In genomic region chr1:191036554-191037334, GRCm38 (mm10) we compare ENCODE assay signal across 35 mouse cellular contexts. TPM values are rescaled to one million over a fixed set of nuclear protein-coding genes. Genes with fewer than 3 reads are reported as not detected.
DNase-seq lines count a peak whose midpoint lies in the region; ATAC-seq and TF ChIP-seq lines count a peak whose summit lies in the region.
"Had no signal": no experiment of that assay in that cellular context is flagged by ENCODE, and none has a peak within 500 bp of the region (broad histone marks: within the 10 kb centered on the region; RNA-seq: fewer than 3 reads in every experiment).

TSS of gene Spata45 (plus strand) at chr1:191036639.

- H3K9me3 ChIP-seq in heart, embryonic 10.5 days: no peaks in the 10 kb centered on the region
- H3K9me3 ChIP-seq in liver, embryonic 12.5 days (replicated peaks): no peaks in the 10 kb centered on the region
- H3K9me3 ChIP-seq in intestine, embryonic 16.5 days (ENCODE audit: control insufficient read depth, low read length): no peaks in the 10 kb centered on the region
- H3K9me3 ChIP-seq: embryonic facial prominence, embryonic 12.5 days; embryonic facial prominence, embryonic 15.5 days; G1E; heart, embryonic 12.5 days; heart, embryonic 15.5 days had no signal

- peak; percentile 71 for DNase-seq in heart, adult 11 months
- DNase-seq in heart, embryonic 10.5 days (ENCODE audit: low spot score): no peak
- peak; percentile 24 for DNase-seq in liver, adult 2 months (ENCODE audit: extremely low read depth, low read depth, low spot score)
- no peak for DNase-seq in left cerebral cortex, postnatal 10 days (ENCODE audit: extremely low spot score in 1 of 2, low spot score in 2 of 2)
- DNase-seq: adrenal gland, postnatal 10 days; adrenal gland, postnatal 36 days; B cell, adult 2 months; cerebellum, adult 2 months; cerebellum, adult 9-11 months; cerebellum, postnatal 25 days; forebrain, postnatal 0 days; gastrocnemius, postnatal 25 days; heart, postnatal 10 days; heart, postnatal 36 days had no signal

- H3K4me2 ChIP-seq in liver, embryonic 12.5 days: no peak within 1 kb of the TSS
- H3K4me2 ChIP-seq in intestine, embryonic 16.5 days (ENCODE audit: low read depth, low read length): no peak within 1 kb of the TSS
- H3K4me2 ChIP-seq: embryonic facial prominence, embryonic 12.5 days; embryonic facial prominence, embryonic 15.5 days; heart, embryonic 12.5 days; heart, embryonic 15.5 days; hindbrain, embryonic 14.5 days had no signal

- no peaks in the 10 kb centered on the region for H3K27me3 ChIP-seq in heart, embryonic 10.5 days (ENCODE audit: insufficient read depth, poor library complexity, severe bottlenecking)
- no peaks in the 10 kb centered on the region for H3K27me3 ChIP-seq in liver, adult 2 months (ENCODE audit: control insufficient read depth, insufficient read depth, low read length)
- H3K27me3 ChIP-seq in liver, embryonic 12.5 days (replicated peaks): peaks cover 5% of the 10 kb centered on the region; the same call in 1 of the 2 replicates
- H3K27me3 ChIP-seq in intestine, embryonic 16.5 days (replicated peaks; ENCODE audit: control insufficient read depth, insufficient read depth, low read length): no peaks in the 10 kb centered on the region
- H3K27me3 ChIP-seq in small intestine, adult 2 months (ENCODE audit: control insufficient read depth, insufficient read depth, low read length): no peaks in the 10 kb centered on the region
- H3K27me3 ChIP-seq: CH12.LX; embryonic facial prominence, embryonic 12.5 days; embryonic facial prominence, embryonic 15.5 days; heart, embryonic 12.5 days; heart, embryonic 15.5 days; Patski had no signal

- no peak within 1 kb of the TSS for H3K4me3 ChIP-seq in heart, embryonic 10.5 days
- H3K4me3 ChIP-seq in liver, adult 2 months (ENCODE audit: insufficient read depth, low read depth, low read length): no peak within 1 kb of the TSS
- H3K4me3 ChIP-seq in liver, embryonic 12.5 days: no peak within 1 kb of the TSS
- H3K4me3 ChIP-seq in intestine, embryonic 16.5 days (ENCODE audit: low read length): no peak within 1 kb of the TSS
- H3K4me3 ChIP-seq in small intestine, adult 2 months (ENCODE audit: low read depth, low read length): no peak within 1 kb of the TSS
- H3K4me3 ChIP-seq: embryonic facial prominence, embryonic 12.5 days; embryonic facial prominence, embryonic 15.5 days; heart, embryonic 12.5 days; heart, embryonic 15.5 days had no signal

- no peak for TF ChIP-seq CTCF in liver, adult 2 months (IDR thresholded peaks at IDR 0.05; ENCODE audit: low read depth, low read length)
- no peak for TF ChIP-seq CTCF in small intestine, adult 2 months (IDR thresholded peaks at IDR 0.05; ENCODE audit: extremely low read depth, insufficient read length, insufficient replicate concordance, low read depth, low read length)

- H3K27ac ChIP-seq in heart, embryonic 10.5 days: no peak within 1 kb of the TSS
- no peak within 1 kb of the TSS for H3K27ac ChIP-seq in liver, adult 2 months (replicated peaks; ENCODE audit: insufficient read depth, low read depth, low read length)
- no peak within 1 kb of the TSS for H3K27ac ChIP-seq in liver, embryonic 12.5 days
- H3K27ac ChIP-seq in intestine, embryonic 16.5 days (ENCODE audit: low read length): peak within 1 kb of the TSS; percentile 59; the same call in 1 of the 2 replicates
- peak within 1 kb of the TSS; percentile 55 for H3K27ac ChIP-seq in small intestine, adult 2 months (ENCODE audit: insufficient read depth, low read depth, low read length)
- H3K27ac ChIP-seq: embryonic facial prominence, embryonic 12.5 days; embryonic facial prominence, embryonic 15.5 days; heart, embryonic 15.5 days; hindbrain, embryonic 14.5 days; hindbrain, postnatal 0 days had no signal

- TF ChIP-seq POLR2A in liver, adult 2 months (IDR thresholded peaks at IDR 0.05; ENCODE audit: extremely low read depth, insufficient read depth, low read length): no peak
- no peak for TF ChIP-seq POLR2A in small intestine, adult 2 months (IDR thresholded peaks at IDR 0.05; ENCODE audit: low read depth, low read length)

- H3K9ac ChIP-seq in liver, adult 2 months (ENCODE audit: low read depth, low read length): no peak within 1 kb of the TSS
- no peak within 1 kb of the TSS for H3K9ac ChIP-seq in liver, embryonic 12.5 days
- no peak within 1 kb of the TSS for H3K9ac ChIP-seq in intestine, embryonic 16.5 days (ENCODE audit: low read depth, low read length)
- H3K9ac ChIP-seq: embryonic facial prominence, embryonic 12.5 days; embryonic facial prominence, embryonic 15.5 days; forebrain, postnatal 0 days; heart, embryonic 12.5 days; heart, embryonic 15.5 days; hindbrain, embryonic 14.5 days had no signal

- intact Hi-C loops in left cerebral cortex, postnatal 10 days (cut with DNase I): no loop called here

- WGBS in heart, embryonic 10.5 days: 72% methylated on average over 6 of the region's 6 CpGs
- WGBS in liver, adult 2 months: 64% methylated on average over 6 of the region's 6 CpGs
- WGBS in liver, embryonic 12.5 days (ENCODE audit: insufficient replicate concordance): 54% methylated on average over 6 of the region's 6 CpGs
- 66% methylated on average over 6 of the region's 6 CpGs for WGBS in intestine, embryonic 16.5 days
- 46% methylated on average over 6 of the region's 6 CpGs for WGBS in small intestine, adult 2 months

- no peaks in the 10 kb centered on the region for H3K79me2 ChIP-seq in liver, adult 2 months (ENCODE audit: control insufficient read depth, insufficient read depth, low read length)

- no peak for ATAC-seq in liver, embryonic 12.5 days
- ATAC-seq in intestine, embryonic 16.5 days: peak; percentile 97
- ATAC-seq: forebrain, embryonic 14.5 days; forebrain, postnatal 0 days; hindbrain, postnatal 0 days; Patski had no signal

- H3K4me1 ChIP-seq in heart, embryonic 10.5 days: peaks cover 3% of the 10 kb centered on the region; the same call in 1 of the 2 replicates
- no peaks in the 10 kb centered on the region for H3K4me1 ChIP-seq in liver, adult 2 months (ENCODE audit: control insufficient read depth, insufficient read depth, low read length)
- no peaks in the 10 kb centered on the region for H3K4me1 ChIP-seq in liver, embryonic 12.5 days
- no peaks in the 10 kb centered on the region for H3K4me1 ChIP-seq in intestine, embryonic 16.5 days (ENCODE audit: control insufficient read depth, insufficient read depth, low read length)
- H3K4me1 ChIP-seq in small intestine, adult 2 months (ENCODE audit: control insufficient read depth, insufficient read depth, insufficient read length, low read length): peaks cover 4% of the 10 kb centered on the region; the same call in 1 of the 2 replicates
- H3K4me1 ChIP-seq: embryonic facial prominence, embryonic 12.5 days; embryonic facial prominence, embryonic 15.5 days; heart, embryonic 12.5 days; heart, embryonic 15.5 days had no signal

- no peaks in the 10 kb centered on the region for H3K36me3 ChIP-seq in heart, embryonic 10.5 days
- no peaks in the 10 kb centered on the region for H3K36me3 ChIP-seq in liver, adult 2 months (ENCODE audit: control insufficient read depth, insufficient read depth, low read length)
- no peaks in the 10 kb centered on the region for H3K36me3 ChIP-seq in liver, embryonic 12.5 days
- no peaks in the 10 kb centered on the region for H3K36me3 ChIP-seq in intestine, embryonic 16.5 days (ENCODE audit: control insufficient read depth, insufficient read depth, low read length)
- H3K36me3 ChIP-seq in small intestine, adult 2 months (ENCODE audit: control insufficient read depth, insufficient read depth, low read length): no peaks in the 10 kb centered on the region
- H3K36me3 ChIP-seq: embryonic facial prominence, embryonic 12.5 days; embryonic facial prominence, embryonic 15.5 days; G1E; heart, embryonic 12.5 days; heart, embryonic 15.5 days had no signal

RNA-seq across cellular contexts. Expression of gene Spata45, which starts in this region (rescaled TPM):
- polyA plus RNA-seq in heart, embryonic 10.5 days (2016; fragmentation: Nextera tagmentation; extraction: Ambion mirVana): not detected in 2 replicates
- not detected in 2 replicates for total RNA-seq in liver, adult 2 months (2014; rRNA removed)
- polyA plus RNA-seq in liver, adult 2 months (2012; rRNA removed): not detected in 2 replicates
- polyA plus RNA-seq in liver, embryonic 12.5 days (2016; fragmentation: Nextera tagmentation; extraction: Ambion mirVana): not detected in 2 replicates
- polyA plus RNA-seq in intestine, embryonic 16.5 days (2015; fragmentation: Nextera tagmentation; extraction: Ambion mirVana): 0.61 TPM in 1 of 2 replicates, not detected in the other
- polyA plus RNA-seq in small intestine, adult 2 months (2012; rRNA removed): not detected in 2 replicates
- total RNA-seq in left cerebral cortex, postnatal 10 days (2021): not detected
- total RNA-seq: adrenal gland, adult 18-20 months; adrenal gland, postnatal 10 days; adrenal gland, postnatal 36 days; CH12.LX; common myeloid progenitor, adult 5-6 weeks; forebrain, postnatal 0 days; G1E; gastrocnemius, adult 8-10 months; gastrocnemius, postnatal 25 days; granulocyte monocyte progenitor cell, adult 5-6 weeks; heart, adult 8-10 months; heart, postnatal 10 days; heart, postnatal 36 days; hindbrain, postnatal 0 days had no signal
- polyA plus RNA-seq: cerebellum, adult 2 months; embryonic facial prominence, embryonic 12.5 days; embryonic facial prominence, embryonic 15.5 days; forebrain, embryonic 11.5 days; forebrain, embryonic 14.5 days; forebrain, postnatal 0 days; frontal cortex, adult 2 months; G1E; heart, embryonic 12.5 days; heart, embryonic 15.5 days; hindbrain, embryonic 11.5 days; hindbrain, embryonic 14.5 days; hindbrain, postnatal 0 days; Patski had no signal

Comparison
In these comparisons a context has a peak if more than half of its experiments do, and no peak if none do; other contexts are left out.
1. Peak in DNase-seq in liver, adult 2 months; RNA of the gene not detected or under 1 TPM.
2. Peak in ATAC-seq and H3K27ac ChIP-seq in intestine, embryonic 16.5 days; RNA of the gene not detected or under 1 TPM.